Mouse (Mus musculus): ENCODE measurements around the gene Sympk.
"Not testable (repeated sequence)": the region's sequence is repeated elsewhere in the genome, so short reads cannot be mapped to it uniquely, and the experiment has no call there.

Sympk gene

GRCm38 (mm10) chr7:19052345-19053135 lies 28.4 kb downstream of the Sympk start:
- DNase-seq (ENCODE audit: low read depth, low spot score) = no peak

GRCm38 (mm10) chr7:19053136-19053532 lies 29.0 kb downstream of the Sympk start:
- no peak for DNase-seq (ENCODE audit: low read depth, low spot score)

- peak; percentile 64 for DNase-seq (ENCODE audit: low read depth, low spot score)
Measured at GRCm38 (mm10) chr7:19054047-19054776, 30.0 kb downstream of the Sympk start, which contains the start of gene Rsph6a. Rsph6a (plus strand) TSS chr7:19054690.

- no peak for DNase-seq (ENCODE audit: low read depth, low spot score)
Measured at GRCm38 (mm10) chr7:19054777-19055076, 30.6 kb downstream of the Sympk start.

GRCm38 (mm10) chr7:19055108-19055507 lies 30.9 kb downstream of the Sympk start:
- no peak for DNase-seq (ENCODE audit: low read depth, low spot score)

- DNase-seq (ENCODE audit: low read depth, low spot score) = no peak
Measured at GRCm38 (mm10) chr7:19057405-19057804, 33.2 kb downstream of the Sympk start.

GRCm38 (mm10) chr7:19065896-19066295 lies 41.7 kb downstream of the Sympk start:
- DNase-seq (ENCODE audit: low read depth, low spot score) = no peak

- no peak for DNase-seq (ENCODE audit: low read depth, low spot score)
Measured at GRCm38 (mm10) chr7:19067063-19067462, 42.9 kb downstream of the Sympk start.

GRCm38 (mm10) chr7:19067935-19068334 lies 43.8 kb downstream of the Sympk start:
- DNase-seq (ENCODE audit: low read depth, low spot score) = no peak

- peak; percentile 80 for DNase-seq (ENCODE audit: low read depth, low spot score)
Measured at GRCm38 (mm10) chr7:19068707-19069106, 44.5 kb downstream of the Sympk start.

GRCm38 (mm10) chr7:19069500-19069899 lies 45.3 kb downstream of the Sympk start:
- no peak for DNase-seq (ENCODE audit: low read depth, low spot score)

GRCm38 (mm10) chr7:19071024-19071423 lies 46.8 kb downstream of the Sympk start:
- not testable (repeated sequence) for DNase-seq (ENCODE audit: low read depth, low spot score)

GRCm38 (mm10) chr7:19073504-19073903 lies 49.3 kb downstream of the Sympk start:
- peak; percentile 40 for DNase-seq (ENCODE audit: low read depth, low spot score)

- no peak for DNase-seq (ENCODE audit: low read depth, low spot score)
Measured at GRCm38 (mm10) chr7:19074494-19074893, 50.3 kb downstream of the Sympk start.

GRCm38 (mm10) chr7:19075231-19075630 lies 51.1 kb downstream of the Sympk start:
- DNase-seq (ENCODE audit: low read depth, low spot score) = no peak

- DNase-seq (ENCODE audit: low read depth, low spot score) = peak; percentile 99
Measured at GRCm38 (mm10) chr7:19075723-19076585, 51.8 kb downstream of the Sympk start, which contains the start of gene Dmwd. Dmwd (plus strand) TSS chr7:19076227.

GRCm38 (mm10) chr7:19076586-19076991 lies 52.4 kb downstream of the Sympk start:
- DNase-seq (ENCODE audit: low read depth, low spot score) = no peak

GRCm38 (mm10) chr7:19077761-19078160 lies 53.6 kb downstream of the Sympk start:
- DNase-seq (ENCODE audit: low read depth, low spot score) = no peak

GRCm38 (mm10) chr7:19078732-19079131 lies 54.6 kb downstream of the Sympk start:
- DNase-seq (ENCODE audit: low read depth, low spot score) = no peak

- DNase-seq (ENCODE audit: low read depth, low spot score) = no peak
Measured at GRCm38 (mm10) chr7:19080451-19080950, 56.3 kb downstream of the Sympk start.

- DNase-seq (ENCODE audit: low read depth, low spot score) = no peak
Measured at GRCm38 (mm10) chr7:19082171-19082570, 58.0 kb downstream of the Sympk start.

- no peak for DNase-seq (ENCODE audit: low read depth, low spot score)
Measured at GRCm38 (mm10) chr7:19083096-19083495, 58.9 kb downstream of the Sympk start.
